30 mouse cellular contexts compared by ENCODE assay signal in the genomic region with DNA sequence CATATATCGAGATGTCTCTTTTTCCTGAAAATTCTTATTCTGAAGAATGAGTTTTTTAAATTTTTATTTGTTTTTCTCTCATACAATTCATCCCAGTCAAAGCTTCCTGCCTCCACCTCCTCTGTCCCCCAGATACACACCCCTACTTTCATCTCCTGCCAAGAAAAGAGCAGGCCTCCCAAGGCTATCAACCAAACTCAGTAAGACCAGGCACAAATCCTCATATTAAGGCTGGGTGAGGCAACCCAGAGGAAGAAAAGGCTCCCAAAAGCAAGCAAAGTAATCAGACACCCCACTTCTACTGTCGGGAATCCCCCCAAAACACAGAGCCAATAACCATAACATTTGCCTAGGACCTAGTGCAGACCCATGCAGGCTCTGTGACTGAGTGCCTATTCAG. TPM values are rescaled to one million over a fixed set of nuclear protein-coding genes. Genes with fewer than 3 reads are reported as not detected.
"Had no signal": no experiment of that assay in that cellular context is flagged by ENCODE, and none has a peak within 500 bp of the region (broad histone marks: within the 10 kb centered on the region; RNA-seq: fewer than 3 reads in every experiment).

No protein-coding gene starts in this region.

- H3K36me3 ChIP-seq: embryonic facial prominence, embryonic 10.5 days; embryonic facial prominence, embryonic 12.5 days; embryonic facial prominence, embryonic 13.5 days; embryonic facial prominence, embryonic 15.5 days; forebrain, embryonic 10.5 days; forebrain, embryonic 12.5 days; forebrain, embryonic 15.5 days; heart, embryonic 10.5 days had no signal

- H3K27me3 ChIP-seq: embryonic facial prominence, embryonic 12.5 days; embryonic facial prominence, embryonic 13.5 days; forebrain, embryonic 13.5 days; forebrain, embryonic 15.5 days had no signal

- DNase-seq: cerebellum, postnatal 14 days; cerebellum, postnatal 25 days; cerebellum, postnatal 36 days; embryo, embryonic 11 days; forebrain, postnatal 0 days; gastrocnemius, adult 2 months; gastrocnemius, postnatal 10 days; gastrocnemius, postnatal 14 days; gastrocnemius, postnatal 25 days; gastrocnemius, postnatal 36 days; heart, adult 18-20 months; heart, adult 2 months had no signal

- H3K4me3 ChIP-seq: embryonic facial prominence, embryonic 10.5 days; embryonic facial prominence, embryonic 12.5 days; embryonic facial prominence, embryonic 13.5 days; embryonic facial prominence, embryonic 15.5 days; erythroblast, embryonic 14.5 days; forebrain, embryonic 10.5 days; forebrain, embryonic 12.5 days; forebrain, embryonic 13.5 days; forebrain, embryonic 15.5 days; gastrocnemius, adult 2 months; heart, adult 2 months; heart, embryonic 10.5 days had no signal

- H3K4me2 ChIP-seq: embryonic facial prominence, embryonic 12.5 days; embryonic facial prominence, embryonic 13.5 days; embryonic facial prominence, embryonic 15.5 days; forebrain, embryonic 12.5 days; forebrain, embryonic 13.5 days; forebrain, embryonic 15.5 days; heart, embryonic 11.5 days had no signal

RNA-seq across cellular contexts. Expression of a gene that starts 21.5 kb away (rescaled TPM):
- total RNA-seq: common myeloid progenitor, adult 5-6 weeks; forebrain, postnatal 0 days; gastrocnemius, adult 18-20 months; gastrocnemius, adult 2 months; gastrocnemius, adult 8-10 months; gastrocnemius, postnatal 10 days; gastrocnemius, postnatal 14 days; gastrocnemius, postnatal 25 days; gastrocnemius, postnatal 36 days; gastrocnemius, postnatal 4 days; granulocyte monocyte progenitor cell, adult 5-6 weeks; heart, adult 18-20 months; heart, adult 2 months; heart, adult 8-10 months had no signal
- polyA plus RNA-seq: forebrain, embryonic 14.5 days; forebrain, embryonic 15.5 days had no signal
